Mouse (Mus musculus) T-helper 17 cell (primary cell): Measurements from ENCODE around the gene Pigh.

Source experiments
- in situ Hi-C, 2 experiments: fragments of 300-600 bp; cut with MboI, MseI; formaldehyde crosslinking; loops; 1 replicate in 1 of 2; 2 replicates in 1 of 2; pipeline ENCODE4 v1.15.1; 2025; ENCODE audit warnings: high pct_unique_total_duplicates in 2 of 2

Pigh gene

DNA sequence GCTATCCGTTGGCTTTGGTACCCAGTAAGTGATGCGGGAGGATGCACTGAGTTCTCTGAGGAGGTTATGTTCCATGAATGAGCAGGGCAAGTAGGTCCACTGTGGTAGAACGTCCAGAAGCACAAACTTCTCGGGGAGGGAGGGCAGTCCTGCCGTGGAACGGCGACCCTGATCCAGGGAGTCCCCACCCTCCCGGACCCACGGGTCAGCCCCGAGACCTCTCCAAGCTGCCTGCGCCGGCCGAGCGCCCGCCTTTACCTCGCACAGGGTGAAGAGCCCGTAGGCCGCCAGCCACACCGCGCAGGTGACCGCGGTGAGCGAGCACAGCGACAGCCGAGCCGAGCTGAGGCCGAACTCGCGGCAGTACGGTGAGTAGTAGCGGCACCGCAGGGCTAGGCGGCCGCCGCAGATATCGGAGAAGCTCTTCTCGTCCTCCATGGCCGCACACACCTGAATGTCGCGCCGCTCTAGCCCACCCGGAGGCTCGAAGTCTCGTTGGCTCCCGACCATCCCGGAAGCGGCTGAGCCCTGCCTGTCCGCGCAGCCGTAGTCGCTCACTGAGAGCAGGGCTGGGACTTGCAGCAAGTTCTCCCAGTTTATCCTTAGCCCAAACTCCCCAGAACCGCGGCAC, at the start of gene Pigh:
Pigh (minus strand) TSS at position 470 of the 631 bp plus-strand sequence.
- in situ Hi-C loops = loop anchor here (5.0 to 25.0 kb wide), 2 partner anchors 57 to 877 kb away; no protein-coding TSS in a partner anchor

GRCm38 (mm10) chr12:79138999-79139398, 49.5 kb upstream of the Pigh start:
- in situ Hi-C loops = loop anchor here in 1 of 2 experiments (10.0 kb wide), 1 partner anchor 1654 kb away; no protein-coding TSS in a partner anchor

- in situ Hi-C loops = loop anchor here in 1 of 2 experiments (10.0 kb wide), 1 partner anchor 1652 kb away; no protein-coding TSS in a partner anchor
Observed at GRCm38 (mm10) chr12:79136949-79137348, 47.5 kb upstream of the Pigh start.

DNA sequence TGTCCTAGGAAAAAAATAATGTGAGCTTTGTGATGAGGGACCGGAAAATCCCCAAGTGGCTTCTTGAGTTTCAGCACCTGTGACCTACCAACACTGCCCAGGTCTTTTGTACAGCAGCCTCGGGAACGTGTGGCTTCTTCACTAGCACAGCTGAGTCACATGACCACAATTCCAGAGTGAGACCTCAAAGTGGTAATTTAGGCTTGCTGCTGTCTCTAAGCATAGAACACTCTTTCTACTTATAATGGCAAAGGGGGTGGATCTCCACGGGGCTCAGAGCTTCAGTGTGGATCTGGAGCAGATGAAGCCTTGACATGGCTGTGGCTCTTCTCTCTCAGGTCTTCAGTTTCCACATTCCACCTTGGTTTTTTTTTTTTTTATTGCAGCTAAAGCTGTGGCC, 45.7 kb upstream of the Pigh start:
- in situ Hi-C loops = loop anchor here in 1 of 2 experiments (10.0 kb wide), 1 partner anchor 1650 kb away; no protein-coding TSS in a partner anchor

DNA sequence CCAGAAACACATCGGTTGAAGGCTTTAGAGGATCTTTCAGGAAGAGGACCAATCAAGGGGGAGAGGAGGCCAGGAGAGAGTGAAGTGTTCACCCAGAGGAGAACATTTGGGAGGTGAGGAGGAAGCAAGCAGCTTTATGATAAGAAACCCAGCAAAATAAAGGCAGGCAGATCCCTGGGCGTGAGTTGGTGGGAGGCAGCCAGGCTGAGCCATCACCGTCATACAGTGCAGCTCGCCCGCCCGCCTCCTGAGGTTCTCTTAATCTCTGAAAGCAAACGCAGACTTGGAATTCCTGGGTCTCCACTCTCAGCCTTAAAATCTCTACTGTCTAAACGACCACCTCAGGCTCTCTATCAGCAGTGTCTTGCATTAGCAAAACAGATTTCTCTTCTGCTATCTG, 45.2 kb upstream of the Pigh start:
- in situ Hi-C loops = loop anchor here in 1 of 2 experiments (10.0 kb wide), 1 partner anchor 1650 kb away; no protein-coding TSS in a partner anchor

GRCm38 (mm10) chr12:79131706-79132460, 42.4 kb upstream of the Pigh start:
- in situ Hi-C loops = loop anchor here in 1 of 2 experiments (10.0 kb wide), 1 partner anchor 1647 kb away; no protein-coding TSS in a partner anchor

- in situ Hi-C loops = loop anchor here in 1 of 2 experiments (10.0 kb wide), 1 partner anchor 1646 kb away; no protein-coding TSS in a partner anchor
Observed at GRCm38 (mm10) chr12:79131178-79131675, 41.8 kb upstream of the Pigh start.

- in situ Hi-C loops = loop anchor here in 1 of 2 experiments (10.0 kb wide), 1 partner anchor 1646 kb away; no protein-coding TSS in a partner anchor
Observed at GRCm38 (mm10) chr12:79130299-79131177, 41.1 kb upstream of the Pigh start, which contains the start of gene Arg2. Arg2 (plus strand) TSS chr12:79130777.

GRCm38 (mm10) chr12:79122820-79123219, 33.4 kb upstream of the Pigh start:
- in situ Hi-C loops = no loop called here

GRCm38 (mm10) chr12:79118991-79119390, 29.5 kb upstream of the Pigh start:
- in situ Hi-C loops = no loop called here

GRCm38 (mm10) chr12:79105312-79105711, 15.9 kb upstream of the Pigh start:
- in situ Hi-C loops = no loop called here

DNA sequence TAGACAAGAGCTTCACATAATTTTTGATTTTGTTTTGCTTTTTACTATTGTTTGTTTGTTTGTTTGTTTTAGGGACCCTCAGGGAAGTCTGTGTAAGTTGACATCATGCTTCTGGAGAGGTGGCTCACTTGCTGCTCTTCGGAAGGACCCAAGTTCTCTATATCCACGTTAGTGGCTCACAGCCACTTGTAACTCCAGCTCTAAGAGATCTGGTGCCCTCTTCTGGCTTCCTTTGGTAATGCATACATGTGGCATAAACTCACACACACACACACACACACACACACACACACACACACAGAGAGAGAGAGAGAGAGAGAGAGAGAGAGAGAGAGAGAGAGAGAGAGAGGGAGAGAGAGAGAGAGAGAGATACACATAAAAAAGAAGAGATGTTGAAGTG, 15.1 kb upstream of the Pigh start:
- in situ Hi-C loops = loop anchor here in 1 of 2 experiments (5.0 kb wide), 1 partner anchor 182 kb away; no protein-coding TSS in a partner anchor

- in situ Hi-C loops = loop anchor here in 1 of 2 experiments (5.0 kb wide), 1 partner anchor 181 kb away; no protein-coding TSS in a partner anchor
Observed at GRCm38 (mm10) chr12:79103773-79104172, 14.3 kb upstream of the Pigh start.

DNA sequence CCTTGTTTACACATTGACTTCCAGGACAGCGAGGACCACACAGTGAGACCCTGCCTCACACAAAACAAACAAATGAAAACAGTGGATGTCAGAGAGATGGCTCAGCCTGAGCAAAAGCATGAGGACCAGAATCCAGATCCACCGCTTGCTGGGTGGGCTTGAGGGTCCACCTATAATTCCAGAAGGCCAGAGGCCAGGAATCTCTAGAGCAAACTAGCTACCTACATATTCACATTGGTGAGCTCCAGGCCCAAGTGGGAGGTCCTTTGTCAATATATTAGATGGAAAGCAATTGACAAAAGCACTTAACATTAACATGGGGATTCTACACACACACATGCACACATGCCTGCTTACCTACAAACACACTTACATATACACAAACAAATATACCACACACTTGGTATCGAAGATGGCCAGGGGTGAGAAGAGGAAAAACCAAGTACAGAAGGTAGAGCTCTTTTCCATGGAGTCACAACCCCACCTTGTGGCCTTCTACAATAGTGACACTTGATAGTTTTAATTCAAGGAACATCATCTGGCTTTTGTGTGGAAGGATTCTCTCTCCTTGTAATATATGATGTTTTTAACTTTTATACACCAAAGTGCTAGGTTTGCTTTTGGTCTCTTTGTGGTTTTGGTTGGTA, 7.8 kb upstream of the Pigh start:
- in situ Hi-C loops = loop anchor here in 1 of 2 experiments (5.0 to 25.0 kb wide), 2 partner anchors 180 to 885 kb away; no protein-coding TSS in a partner anchor

GRCm38 (mm10) chr12:79092569-79092968, 3.1 kb upstream of the Pigh start:
- in situ Hi-C loops = loop anchor here in 1 of 2 experiments (25.0 kb wide), 1 partner anchor 880 kb away; no protein-coding TSS in a partner anchor

DNA sequence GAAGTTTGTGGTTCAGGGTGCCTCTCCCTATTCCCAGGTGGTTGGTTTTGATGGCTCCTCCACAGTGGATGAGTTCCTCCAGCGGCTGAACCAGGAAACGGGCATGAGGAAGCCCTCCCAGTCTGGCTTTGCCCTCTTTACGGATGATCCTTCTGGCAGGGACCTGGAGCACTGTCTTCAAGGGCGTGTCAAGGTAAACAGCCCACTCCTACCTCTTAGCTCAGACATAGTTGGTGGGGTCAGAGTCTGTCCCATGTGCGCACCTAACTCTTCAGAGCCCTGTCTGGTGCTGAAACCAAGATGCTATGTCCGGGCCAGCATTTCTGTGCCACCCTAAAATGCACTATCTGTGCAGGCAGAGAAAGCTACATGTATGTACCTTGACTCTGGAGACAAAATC, 16.1 kb downstream of the Pigh start:
- in situ Hi-C loops = no loop called here

DNA sequence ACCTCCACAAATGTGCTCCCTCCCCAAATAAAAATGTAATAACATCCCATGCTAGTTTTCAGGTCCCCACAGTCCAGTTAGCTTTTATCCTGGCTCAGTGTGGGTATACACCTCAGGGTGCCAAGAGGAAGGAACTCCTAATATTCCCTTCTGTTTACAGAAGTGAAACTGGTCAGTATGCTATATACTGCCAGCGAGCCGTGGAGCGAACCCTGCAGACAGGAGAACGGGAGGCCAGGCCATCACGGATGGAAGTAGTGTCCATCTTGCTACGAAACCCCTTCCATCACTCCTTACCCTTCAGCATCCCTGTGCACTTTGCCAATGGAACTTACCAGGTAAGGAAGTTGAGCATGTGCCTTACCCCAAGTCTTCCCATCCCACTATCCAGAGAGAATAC, 16.9 kb downstream of the Pigh start:
- in situ Hi-C loops = no loop called here

GRCm38 (mm10) chr12:79070736-79071333, 18.6 kb downstream of the Pigh start:
- in situ Hi-C loops = no loop called here

DNA sequence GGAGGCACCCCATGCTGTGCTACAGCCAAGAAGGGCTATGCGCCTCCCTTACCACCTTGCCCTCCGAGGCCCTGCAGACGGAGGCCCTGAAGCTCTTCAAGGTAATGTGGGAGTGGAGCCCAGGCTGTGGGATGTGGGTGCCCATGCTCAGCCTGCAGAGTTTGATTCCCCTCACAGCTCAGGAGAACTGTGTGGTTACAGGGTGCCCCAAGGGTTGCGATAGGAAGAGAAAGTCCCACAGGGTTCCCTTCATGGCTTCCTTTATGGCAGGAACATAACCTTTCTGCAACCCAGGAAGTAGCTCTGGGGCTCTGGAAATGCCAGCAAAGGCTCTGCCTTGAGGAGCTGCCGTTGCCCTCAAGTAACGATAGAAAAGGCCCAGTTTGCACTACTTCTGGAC, 19.5 kb downstream of the Pigh start:
- in situ Hi-C loops = no loop called here

DNA sequence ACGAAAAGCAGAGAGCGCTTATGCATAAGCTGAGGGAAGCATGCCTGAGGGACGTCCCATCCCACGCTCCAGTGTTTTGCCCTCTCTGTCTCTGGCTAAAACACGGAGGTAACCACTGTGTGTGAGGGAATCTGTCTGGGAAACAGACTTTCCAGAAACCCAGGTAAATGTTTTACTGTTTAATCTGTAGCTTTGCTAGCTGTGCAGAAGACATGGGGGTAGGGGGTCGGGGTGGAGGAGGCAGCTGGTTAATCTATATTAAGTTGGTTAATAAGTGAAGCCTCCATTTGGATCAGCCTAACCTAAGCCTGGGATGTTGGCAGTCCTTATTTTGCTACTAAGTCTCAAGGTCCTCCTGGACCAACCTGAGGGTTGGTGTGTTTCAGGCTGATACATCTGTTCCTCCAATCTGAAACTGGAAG, 20.3 kb downstream of the Pigh start:
- in situ Hi-C loops = no loop called here
